Mouse (Mus musculus) kidney, postnatal 10 days (tissue): ENCODE data around the gene Gm49354.
"Not testable (repeated sequence)": the region's sequence is repeated elsewhere in the genome, so short reads cannot be mapped to it uniquely, and the experiment has no call there.

Experiments
- DNase-seq: peaks from one replicate; pipeline ENCODE4 v3.0.0; 2021; ENCODE audit warnings: mixed read lengths

Gm49354 gene

DNA sequence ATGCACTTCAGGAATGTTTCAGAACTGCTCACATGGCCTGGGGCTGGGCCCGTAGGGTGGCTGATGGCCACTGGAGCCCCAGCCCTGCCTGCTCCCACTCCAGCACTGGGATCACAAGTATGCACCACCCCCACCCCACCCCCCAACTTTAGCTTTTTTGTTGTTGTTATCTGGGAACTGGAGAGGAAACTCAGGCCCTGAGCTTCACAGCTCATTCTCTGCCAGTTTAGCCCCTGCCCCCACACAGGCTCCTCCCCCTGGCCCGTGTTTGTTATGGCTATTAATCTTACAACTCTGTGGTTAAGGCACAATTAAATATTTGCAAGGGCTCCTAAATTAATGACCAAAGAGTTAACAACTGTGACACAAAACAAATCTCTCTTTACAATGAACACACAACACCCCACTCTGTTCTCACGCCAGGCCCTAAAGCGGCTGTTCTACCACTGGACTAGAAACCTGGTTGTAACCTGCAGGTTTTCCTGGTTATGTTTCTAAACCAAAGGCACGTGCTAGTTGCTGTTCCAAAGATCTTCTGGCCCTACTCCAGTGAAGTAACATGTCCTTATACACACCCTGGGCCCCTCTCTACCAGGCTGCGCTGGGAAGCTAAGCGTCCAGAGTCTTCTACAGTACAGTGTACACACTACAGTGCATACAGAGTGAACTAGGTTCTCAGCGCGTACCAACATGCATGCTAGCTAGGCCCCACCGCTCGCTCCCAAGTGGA is 15.1 kb downstream of the Gm49354 start:
- DNase-seq, result peak; percentile 85

GRCm38 (mm10) chr13:59762791-59763190 is 19.3 kb downstream of the Gm49354 start:
- no peak for DNase-seq

- peak; percentile 41 for DNase-seq
These were observed 25.1 kb downstream of the Gm49354 start for GRCm38 (mm10) chr13:59756906-59757305.

GRCm38 (mm10) chr13:59750310-59750709 is 31.7 kb downstream of the Gm49354 start:
- DNase-seq, result no peak

DNA sequence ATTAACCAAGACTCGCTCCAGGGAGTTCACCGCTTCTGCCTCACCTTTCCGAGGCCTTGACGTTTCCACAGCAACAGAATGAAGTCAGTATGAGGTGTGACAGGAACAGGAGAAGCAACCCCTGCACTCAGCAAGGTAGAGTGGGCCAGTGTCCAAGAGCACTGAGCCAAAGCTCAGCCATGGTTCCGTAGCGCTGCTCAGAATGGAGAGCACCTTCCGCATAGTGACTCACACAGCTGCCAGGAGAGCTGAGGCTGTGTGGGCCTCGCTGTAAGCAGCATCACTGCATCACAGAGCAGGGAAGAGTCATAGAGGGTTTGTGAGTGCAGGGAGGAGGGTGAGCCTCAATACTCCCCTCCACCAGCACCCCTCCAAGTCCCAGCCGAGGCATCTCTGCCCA is 35.3 kb downstream of the Gm49354 start, which contains the start of gene 1700014D04Rik:
Gene 1700014D04Rik (minus strand): TSS at position 42 of the 400 bp plus-strand sequence.
- DNase-seq, result no peak

- DNase-seq, result peak; percentile 41
These were observed 35.9 kb downstream of the Gm49354 start for GRCm38 (mm10) chr13:59746164-59746563.

DNA sequence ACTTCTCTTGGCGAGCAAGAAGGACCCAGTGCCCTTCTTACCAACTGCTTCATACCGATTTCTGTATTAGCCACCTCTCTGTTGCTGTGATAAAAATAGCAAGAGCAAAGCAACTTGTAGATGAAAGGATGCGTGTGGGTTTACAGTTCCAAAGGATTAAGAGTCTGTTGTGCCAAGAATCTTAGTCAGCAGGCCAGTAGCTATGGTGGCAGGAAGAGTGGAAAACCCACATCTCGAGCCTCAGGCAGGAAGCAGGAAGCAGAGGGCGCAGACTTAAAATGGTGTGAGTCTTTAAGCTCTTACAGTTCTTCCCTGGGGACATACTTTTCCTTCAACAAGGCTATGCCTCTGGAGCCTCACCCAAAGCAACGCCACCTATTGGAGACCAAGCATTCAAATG is 36.6 kb downstream of the Gm49354 start:
- DNase-seq, result no peak

DNA sequence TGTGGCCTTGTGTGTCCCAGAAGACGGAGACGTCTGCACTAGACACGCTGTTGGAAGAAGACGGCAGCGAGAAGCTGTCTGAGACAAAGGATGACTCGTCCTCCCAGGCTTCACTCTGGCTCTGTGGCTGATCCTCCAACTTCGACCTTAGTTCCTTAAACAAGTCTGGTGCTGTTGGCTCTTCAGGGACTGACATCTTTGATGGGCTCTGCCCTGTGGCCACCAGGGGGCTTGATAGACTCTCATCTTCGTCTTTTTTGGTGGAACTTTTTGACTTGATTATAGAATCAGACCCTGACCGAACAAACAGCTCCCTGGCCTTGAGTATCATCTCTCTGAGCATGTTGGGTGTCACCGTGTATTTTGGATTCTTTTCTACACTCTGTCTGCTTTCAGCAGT is 40.3 kb downstream of the Gm49354 start:
- DNase-seq, result peak; percentile 59

GRCm38 (mm10) chr13:59741096-59741495 is 40.9 kb downstream of the Gm49354 start:
- peak; percentile 27 for DNase-seq

DNA sequence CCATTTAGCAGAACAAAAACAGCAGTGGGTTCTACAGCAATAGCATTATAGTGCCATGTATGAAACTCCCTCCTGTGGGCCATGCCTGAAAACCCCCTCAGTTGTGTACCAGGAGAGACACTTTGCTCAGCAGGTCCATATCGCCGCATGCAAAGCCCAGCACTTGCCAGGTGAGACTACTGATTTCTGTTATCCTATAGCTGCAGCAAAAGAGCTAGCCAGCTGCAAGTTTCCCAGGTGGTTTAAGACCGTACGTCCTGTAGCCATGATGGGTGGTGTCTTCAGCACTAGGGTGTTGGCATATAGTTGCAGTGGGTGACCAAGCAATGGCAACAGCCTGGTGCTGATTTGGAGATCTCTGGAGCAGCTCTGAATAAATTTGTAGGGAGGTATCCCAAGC is 42.6 kb downstream of the Gm49354 start:
- no peak for DNase-seq

GRCm38 (mm10) chr13:59738455-59738854 is 43.6 kb downstream of the Gm49354 start:
- DNase-seq, result no peak

DNA sequence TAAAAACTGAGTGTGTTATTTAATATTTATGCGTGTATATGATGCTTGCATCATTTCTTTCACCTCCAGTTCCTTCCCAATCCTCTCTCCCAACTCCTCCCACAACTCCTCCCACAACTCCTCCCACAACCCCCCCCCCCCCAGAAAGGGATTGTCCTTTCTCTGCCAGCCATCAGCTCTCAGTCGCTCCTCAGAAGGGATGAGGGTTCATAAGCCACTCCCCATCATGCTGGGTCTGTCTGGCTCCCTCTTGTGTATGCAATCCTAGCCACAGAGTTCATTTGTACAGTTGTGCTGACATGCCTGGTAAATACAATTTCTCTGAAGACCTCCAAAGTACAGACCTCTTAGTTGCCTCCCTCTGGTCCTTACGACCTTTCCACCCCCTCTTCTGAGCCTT is 46.9 kb downstream of the Gm49354 start:
- no peak for DNase-seq

DNA sequence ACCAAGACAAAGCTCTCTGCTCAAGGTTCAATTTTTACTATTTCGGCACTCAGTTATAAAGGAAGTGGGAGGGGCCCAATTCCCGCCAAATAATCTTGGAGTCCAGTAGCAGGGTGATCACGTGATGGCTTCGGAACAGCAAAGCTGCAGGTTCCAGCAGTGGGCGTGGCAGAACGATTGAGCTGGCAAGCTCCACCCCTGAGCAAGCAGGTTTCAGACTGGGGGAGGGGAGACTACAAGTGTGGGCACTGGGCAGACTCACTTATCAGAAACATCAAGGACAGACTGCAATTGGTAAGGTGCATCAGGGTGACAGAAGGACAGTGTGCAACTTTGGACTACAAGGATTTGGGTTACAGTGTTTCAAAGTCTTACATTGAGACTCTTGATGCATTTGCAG is 47.7 kb downstream of the Gm49354 start:
- not testable (repeated sequence) for DNase-seq

DNA sequence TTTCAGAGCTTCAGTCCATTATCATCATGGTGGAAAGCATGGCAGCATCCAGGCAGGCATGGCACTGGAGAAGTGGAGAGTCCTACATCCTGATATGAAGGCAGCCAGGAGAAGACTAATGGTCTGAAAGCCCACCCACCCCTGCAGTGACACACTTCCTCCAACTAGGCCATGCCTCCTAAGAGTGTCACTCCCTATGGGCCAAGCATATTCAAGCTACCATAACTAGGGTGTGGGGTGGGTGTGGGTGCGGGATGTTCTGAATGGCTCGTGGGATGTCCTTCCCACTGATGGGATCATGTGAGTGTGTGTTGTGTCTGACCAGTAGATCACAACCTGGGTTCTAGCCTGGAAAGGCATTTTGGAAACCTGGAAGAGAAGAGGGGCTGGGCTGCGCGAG is 48.1 kb downstream of the Gm49354 start:
- DNase-seq, result no peak

GRCm38 (mm10) chr13:59731652-59732051 is 50.4 kb downstream of the Gm49354 start, which contains the start of gene Spata31d1d:
Spata31d1d (minus strand) TSS chr13:59731752.
- no peak for DNase-seq

GRCm38 (mm10) chr13:59728378-59729093 is 53.5 kb downstream of the Gm49354 start:
- DNase-seq, result peak; percentile 91

DNA sequence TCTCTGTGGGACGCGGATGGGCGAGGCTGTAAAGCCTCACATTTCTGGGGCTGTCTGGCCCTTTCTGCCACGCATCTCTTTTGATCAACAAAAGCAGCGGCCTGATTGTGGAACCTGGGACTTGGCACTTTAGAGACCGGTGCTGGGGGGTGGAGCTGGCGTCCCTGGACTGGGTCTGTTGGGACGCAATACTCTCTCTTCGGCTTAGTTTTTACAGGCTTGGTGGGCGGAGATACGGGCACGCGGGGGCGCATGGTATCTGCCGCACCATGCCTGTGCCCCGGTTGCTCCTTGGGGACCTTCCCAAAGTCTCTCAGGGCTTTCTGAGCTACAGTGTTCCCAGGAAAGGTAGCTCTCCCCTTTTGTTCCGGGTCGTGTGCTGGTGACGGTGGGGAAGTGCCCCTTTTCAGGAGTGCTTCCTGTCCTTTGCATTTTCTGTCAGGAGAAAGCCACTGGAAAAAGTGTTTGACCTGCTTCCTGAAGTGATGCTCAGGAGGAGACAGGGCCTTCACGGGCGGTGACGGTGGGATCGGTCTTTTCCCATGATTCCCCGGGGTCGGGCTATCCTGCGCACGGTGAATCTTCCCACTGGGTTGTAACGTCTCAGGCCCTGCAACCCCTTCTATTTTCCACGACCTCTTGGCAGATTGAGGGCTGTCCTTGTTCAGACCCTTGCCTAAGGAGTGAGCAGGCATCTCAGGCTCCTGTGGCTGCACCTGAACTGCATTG is 55.7 kb downstream of the Gm49354 start:
- no peak for DNase-seq

DNA sequence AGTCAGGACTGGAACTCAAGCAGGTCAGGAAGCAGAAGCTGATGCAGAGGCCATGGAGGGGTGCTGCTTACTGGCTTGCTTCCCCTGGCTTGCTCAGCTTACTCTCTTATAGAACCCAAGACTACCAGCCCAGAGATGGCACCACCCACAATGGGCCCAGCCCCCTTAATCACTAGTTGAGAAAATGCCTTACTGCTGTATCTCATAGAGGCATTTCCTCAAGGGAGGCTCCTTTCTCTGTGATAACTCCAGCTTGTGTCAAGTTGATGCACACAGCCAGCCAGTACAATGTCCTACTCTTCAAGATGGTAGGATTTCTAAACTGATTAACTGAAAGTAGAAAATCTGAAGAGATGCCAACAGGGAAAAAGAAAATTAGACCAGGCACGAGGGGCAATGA is 60.0 kb downstream of the Gm49354 start:
- not testable (repeated sequence) for DNase-seq

- DNase-seq, result no peak
These were observed 62.6 kb downstream of the Gm49354 start for GRCm38 (mm10) chr13:59719475-59719874.

DNA sequence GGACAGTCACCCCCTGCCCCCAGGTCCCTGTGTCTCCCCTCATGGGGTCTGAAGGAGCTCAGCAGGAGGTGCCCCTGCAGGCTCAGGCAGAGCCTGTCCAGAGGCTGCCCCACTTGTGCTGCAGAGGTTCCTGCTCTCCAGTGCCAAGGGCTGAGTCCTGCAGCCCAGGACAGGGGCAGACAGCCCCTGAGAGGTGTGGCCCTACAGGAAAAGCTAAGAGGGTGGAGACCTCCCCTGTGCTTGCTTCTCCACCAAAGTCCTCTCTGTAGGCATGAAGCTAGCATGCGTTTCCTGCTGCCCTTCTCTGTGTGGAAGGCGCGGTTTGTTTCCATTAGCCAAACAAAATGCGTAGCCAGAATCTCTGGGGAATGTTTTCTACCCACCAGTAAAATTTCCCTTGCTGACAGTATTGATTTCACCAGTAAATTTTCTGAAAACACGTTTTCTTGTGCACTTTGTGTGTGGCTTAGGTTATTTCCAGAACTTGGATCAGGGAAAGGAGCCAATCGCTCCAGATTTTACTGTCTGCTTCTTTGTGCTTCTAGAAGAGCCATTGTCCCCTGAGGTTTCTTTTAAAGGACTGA is 63.1 kb downstream of the Gm49354 start:
- peak; percentile 27 for DNase-seq

- DNase-seq, result no peak
These were observed 68.3 kb downstream of the Gm49354 start for GRCm38 (mm10) chr13:59713710-59714109.

GRCm38 (mm10) chr13:59711984-59712383 is 70.1 kb downstream of the Gm49354 start, which contains the start of gene Spata31d1b:
Spata31d1b (plus strand) TSS chr13:59712284.
- not testable (repeated sequence) for DNase-seq

DNA sequence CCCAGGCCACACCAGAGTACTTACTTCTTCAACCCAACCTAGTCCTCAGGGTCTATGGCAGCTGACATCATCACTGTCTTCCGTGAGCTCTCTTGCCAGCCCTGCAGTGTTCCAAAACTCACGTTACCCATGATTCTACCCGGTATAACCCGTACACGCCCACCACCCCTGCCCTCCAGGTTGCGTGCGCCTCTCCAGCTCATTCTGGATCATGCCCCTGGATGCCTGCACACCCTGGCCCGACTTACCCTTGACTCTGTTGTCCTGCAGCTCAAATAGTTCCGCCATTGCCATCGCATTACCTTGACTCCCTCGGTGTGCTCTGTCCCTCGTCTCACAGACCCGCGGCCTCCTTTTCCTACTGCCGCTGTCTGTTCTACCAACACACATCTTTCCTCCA is 71.8 kb downstream of the Gm49354 start, which contains the start of gene Spata31d1a:
Gene Spata31d1a (minus strand): TSS at position 101 of the 400 bp plus-strand sequence.
- no peak for DNase-seq
